Mouse (Mus musculus): Measurements from ENCODE around the gene Cep83.
A peak's percentile ranks its signal among the peaks of the same experiment; 100 is the strongest.

Cep83 gene

GRCm38 (mm10) chr10:94825951-94826350 lies 137.5 kb downstream of the Cep83 start:
- DNase-seq (ENCODE audit: low read depth, low spot score): no peak

- DNase-seq (ENCODE audit: low read depth, low spot score): no peak
Measured at GRCm38 (mm10) chr10:94826436-94826835, 138.0 kb downstream of the Cep83 start.

- no peak for DNase-seq (ENCODE audit: low read depth, low spot score)
Measured at GRCm38 (mm10) chr10:94827325-94827724, 138.9 kb downstream of the Cep83 start.

GRCm38 (mm10) chr10:94827890-94828733 lies 139.7 kb downstream of the Cep83 start:
- no peak for DNase-seq (ENCODE audit: low read depth, low spot score)

GRCm38 (mm10) chr10:94828734-94829230 lies 140.3 kb downstream of the Cep83 start:
- no peak for DNase-seq (ENCODE audit: low read depth, low spot score)

- peak; percentile 89 for DNase-seq (ENCODE audit: low read depth, low spot score)
Measured at GRCm38 (mm10) chr10:94829407-94829806, 141.0 kb downstream of the Cep83 start.

- DNase-seq (ENCODE audit: low read depth, low spot score): no peak
Measured at GRCm38 (mm10) chr10:94835874-94836273, 147.4 kb downstream of the Cep83 start.

Data from brain, adult 2 months (tissue).